Mouse (Mus musculus) testis, adult 2 months (tissue): Measurements from ENCODE around the gene Pde8a.
"Not testable (repeated sequence)": the region's sequence is repeated elsewhere in the genome, so short reads cannot be mapped to it uniquely, and the experiment has no call there.

Source experiments
- CTCF ChIP-seq: fragments of 200-500 bp; IDR thresholded peaks from 2 replicates; pipeline ENCODE4 v1.5.1; 2012; ENCODE audit warnings: low read depth, mild to moderate bottlenecking, inconsistent platforms, low read length, moderate library complexity; ENCODE audit not compliant: control insufficient read depth, insufficient read depth, insufficient replicate concordance
- POLR2A ChIP-seq: fragments of 200-500 bp; IDR thresholded peaks from 2 replicates; pipeline ENCODE4 v1.6.1; 2012; ENCODE audit warnings: low read depth, mild to moderate bottlenecking, inconsistent platforms, low read length, moderate library complexity; ENCODE audit not compliant: control insufficient read depth

- TF ChIP-seq CTCF, POLR2A: not testable (repeated sequence)
Measured at GRCm38 (mm10) chr7:81186036-81186435, 27.4 kb upstream of the Pde8a start.
